Mouse (Mus musculus): Measurements from ENCODE around the gene Ebf3. TPM values are rescaled to one million over a fixed set of nuclear protein-coding genes. Genes with fewer than 3 reads are reported as not detected.

Gene Ebf3
- total RNA-seq, 4 experiments from 2014 or later, result 1.2 to 4.9 (median 2.8) TPM

- DNase-seq, result no peak
Observed at GRCm38 (mm10) chr7:137199533-137199932, 114.7 kb downstream of the Ebf3 start.

DNA sequence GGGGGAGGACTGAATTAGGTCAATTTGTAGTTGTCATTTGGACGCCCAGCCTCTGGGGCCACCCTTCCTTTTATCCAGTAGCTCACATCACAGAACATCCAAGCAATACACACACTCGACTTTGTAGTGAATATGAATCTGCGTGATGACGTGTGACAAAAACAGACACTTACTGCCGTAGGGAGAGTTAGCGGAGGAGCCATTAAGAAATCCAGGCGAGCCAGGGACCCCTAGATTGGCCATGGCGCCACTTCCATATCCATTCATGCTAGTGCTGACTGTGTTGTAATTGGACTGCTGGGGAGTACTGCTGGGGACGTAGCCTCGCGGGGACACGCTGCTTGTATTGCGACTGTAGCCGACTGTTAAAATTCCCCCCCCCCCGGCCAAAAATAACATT lies 115.3 kb downstream of the Ebf3 start:
- no peak for DNase-seq

- peak; percentile 34 for DNase-seq
Observed at GRCm38 (mm10) chr7:137197118-137198030, 116.9 kb downstream of the Ebf3 start.

- DNase-seq, result peak; percentile 13
Observed at GRCm38 (mm10) chr7:137196536-137196935, 117.7 kb downstream of the Ebf3 start.

DNA sequence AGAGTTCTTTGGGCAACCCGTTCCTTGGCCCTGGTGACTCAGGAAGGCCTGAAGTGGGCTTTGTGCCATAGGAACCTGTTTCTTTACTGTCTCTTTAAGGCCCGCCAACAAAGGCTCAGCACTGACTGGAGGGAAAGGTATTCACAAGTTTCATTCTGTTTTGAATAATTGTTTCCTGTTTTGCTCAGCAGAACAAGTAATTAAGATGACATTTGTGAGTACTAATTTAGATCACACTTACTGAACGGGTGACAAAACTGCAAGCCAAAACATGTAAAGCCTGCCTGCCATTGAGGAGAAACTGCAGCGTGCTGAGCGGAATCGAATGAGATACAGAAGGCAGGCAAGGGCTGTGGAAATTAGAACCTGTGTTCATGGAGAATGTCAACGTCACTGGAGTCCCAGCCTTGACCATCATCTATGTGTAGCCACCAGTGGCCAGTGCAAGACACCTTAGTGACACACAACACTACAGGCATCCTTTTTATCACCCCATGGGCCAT lies 121.4 kb downstream of the Ebf3 start:
- DNase-seq, result no peak

GRCm38 (mm10) chr7:137191889-137192288 lies 122.4 kb downstream of the Ebf3 start:
- DNase-seq, result no peak

DNA sequence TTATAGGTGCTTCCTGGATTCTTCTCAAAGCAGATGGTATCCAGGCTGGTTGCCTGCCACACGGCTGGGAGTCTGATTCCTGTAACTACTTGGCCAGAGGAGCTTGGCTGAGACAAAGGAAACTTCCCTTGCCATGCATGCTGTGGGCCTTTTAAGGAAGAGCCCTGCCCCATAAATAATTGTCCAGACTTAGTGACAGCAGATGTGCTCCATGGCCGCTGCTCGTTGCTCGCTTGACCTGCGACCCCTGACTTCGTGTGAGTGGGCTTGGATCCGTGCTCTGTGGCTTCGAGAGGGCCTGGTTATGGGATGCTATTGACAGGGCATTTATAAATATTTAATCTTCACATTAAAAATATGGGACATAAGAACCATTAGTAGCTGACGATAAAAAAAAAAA lies 142.0 kb downstream of the Ebf3 start:
- no peak for DNase-seq

GRCm38 (mm10) chr7:137159086-137159485 lies 155.2 kb downstream of the Ebf3 start:
- no peak for DNase-seq

DNA sequence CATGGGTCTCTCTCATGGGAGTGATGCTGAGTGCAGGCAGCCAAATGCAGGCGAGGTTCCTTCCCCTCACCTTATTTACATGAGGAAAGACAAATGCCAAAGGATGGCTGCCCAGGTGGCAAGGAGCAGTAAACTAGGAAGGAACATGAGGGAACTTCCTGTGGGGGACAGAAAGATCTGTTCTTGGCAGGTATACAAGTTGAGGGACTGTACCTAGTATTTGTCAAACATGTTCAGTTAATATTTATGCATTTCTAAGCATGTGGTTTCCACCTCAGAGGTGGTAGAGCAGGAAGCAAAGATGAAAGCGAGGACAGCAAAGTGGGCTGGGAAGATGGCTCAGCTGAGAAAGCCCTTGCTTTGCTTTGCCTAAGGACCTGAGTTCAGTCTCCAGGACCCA lies 159.6 kb downstream of the Ebf3 start:
- no peak for DNase-seq

- DNase-seq, result no peak
Observed at GRCm38 (mm10) chr7:137151854-137152253, 162.4 kb downstream of the Ebf3 start.

DNA sequence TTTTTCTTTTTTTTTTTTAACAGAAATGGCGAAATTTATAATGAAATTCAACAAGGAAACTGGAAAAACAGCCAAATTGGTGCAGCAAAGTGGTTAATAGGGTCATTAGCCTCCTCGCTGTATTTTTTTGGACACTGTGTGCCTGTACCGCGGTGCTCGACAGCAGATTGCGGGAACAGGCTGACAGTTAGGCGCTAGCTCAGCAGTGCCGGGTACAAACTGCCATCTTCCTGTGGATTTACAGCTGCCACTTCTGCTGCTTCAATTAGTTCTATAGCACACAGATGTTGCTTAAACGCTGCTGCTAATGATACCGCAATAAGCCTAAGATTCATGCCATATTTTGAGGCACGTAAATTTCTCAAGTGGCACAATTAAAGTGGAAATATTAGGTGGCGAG lies 167.1 kb downstream of the Ebf3 start:
- no peak for DNase-seq

Other genes starting within 250 kb of the Ebf3 start
- 10 to 100 TPM; 11.6 to 17.1 (median 12.0) TPM for gene 9430038I01Rik, start 96.3 kb upstream of the Ebf3 start, total RNA-seq (2022)
- gene Glrx3, start 123.2 kb upstream of the Ebf3 start, total RNA-seq (2022), result 100 to 1,000 TPM in 1 of 4 experiments, 10 to 100 TPM in 3; 81.5 to 105 (median 87.5) TPM

Measured in adrenal gland, adult 8-10 months (tissue).